Mouse (Mus musculus) v-Abl transformed pro-B cells (cell line): ENCODE data around the gene Unc13b.

Experiments
- in situ Hi-C, 2 experiments: fragments of 400-800 bp; cut with MboI; formaldehyde crosslinking; loops; one replicate each; pipeline ENCODE4 v1.15.1; 2025; ENCODE audit not compliant: unreplicated experiment in 2 of 2

Gene Unc13b

DNA sequence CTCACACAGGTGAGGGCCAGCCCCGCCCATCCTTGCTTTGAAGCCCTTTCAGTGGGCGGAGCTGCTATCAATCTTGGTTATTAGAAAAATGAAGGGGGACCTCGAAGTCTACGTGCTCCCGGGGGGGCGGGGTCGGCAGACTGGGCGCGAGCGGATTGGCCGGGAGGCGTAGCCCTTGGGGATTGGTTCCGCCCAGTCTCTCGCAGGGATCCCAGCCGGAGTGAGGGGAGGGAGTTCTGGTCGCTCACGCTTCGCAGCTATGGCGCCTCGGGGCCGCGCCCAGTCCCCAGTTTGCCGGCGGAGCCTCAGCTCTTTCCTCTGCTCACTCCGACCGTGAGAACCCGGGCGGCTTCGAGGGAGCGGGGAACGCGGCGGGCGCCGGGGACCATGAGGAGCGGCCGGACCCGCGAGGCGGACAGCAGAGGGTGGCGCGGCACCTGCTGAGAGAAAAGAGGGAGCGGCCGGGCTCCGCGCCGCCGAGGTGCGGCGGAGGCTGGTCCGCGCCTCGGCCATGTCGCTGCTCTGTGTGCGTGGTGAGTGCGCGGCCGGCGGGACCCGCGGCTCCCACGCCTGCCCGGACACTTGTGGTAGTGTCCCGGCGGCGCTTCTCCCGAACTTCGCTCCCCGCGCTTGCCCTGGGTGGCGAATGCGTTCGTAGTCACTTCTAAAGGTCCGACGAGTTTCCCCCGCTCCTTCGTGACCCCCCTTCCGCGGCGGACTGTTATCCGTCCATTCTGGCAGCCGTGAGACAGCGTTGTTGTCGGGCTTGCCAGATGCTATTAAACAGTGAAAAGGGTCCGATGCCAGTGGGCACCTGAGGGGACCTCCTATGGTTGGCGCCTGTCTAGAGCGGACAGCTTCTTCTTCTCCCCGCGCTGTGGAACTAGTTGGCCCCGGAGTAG is at the start of gene Unc13b:
TSS of gene Unc13b (plus strand) at position 201 of the 902 bp plus-strand sequence.
- in situ Hi-C loops, result loop anchor here in 1 of 2 experiments (25.0 kb wide), 1 partner anchor 653 kb away; the partner anchor contains the start of genes Olfr70 and Olfr71

DNA sequence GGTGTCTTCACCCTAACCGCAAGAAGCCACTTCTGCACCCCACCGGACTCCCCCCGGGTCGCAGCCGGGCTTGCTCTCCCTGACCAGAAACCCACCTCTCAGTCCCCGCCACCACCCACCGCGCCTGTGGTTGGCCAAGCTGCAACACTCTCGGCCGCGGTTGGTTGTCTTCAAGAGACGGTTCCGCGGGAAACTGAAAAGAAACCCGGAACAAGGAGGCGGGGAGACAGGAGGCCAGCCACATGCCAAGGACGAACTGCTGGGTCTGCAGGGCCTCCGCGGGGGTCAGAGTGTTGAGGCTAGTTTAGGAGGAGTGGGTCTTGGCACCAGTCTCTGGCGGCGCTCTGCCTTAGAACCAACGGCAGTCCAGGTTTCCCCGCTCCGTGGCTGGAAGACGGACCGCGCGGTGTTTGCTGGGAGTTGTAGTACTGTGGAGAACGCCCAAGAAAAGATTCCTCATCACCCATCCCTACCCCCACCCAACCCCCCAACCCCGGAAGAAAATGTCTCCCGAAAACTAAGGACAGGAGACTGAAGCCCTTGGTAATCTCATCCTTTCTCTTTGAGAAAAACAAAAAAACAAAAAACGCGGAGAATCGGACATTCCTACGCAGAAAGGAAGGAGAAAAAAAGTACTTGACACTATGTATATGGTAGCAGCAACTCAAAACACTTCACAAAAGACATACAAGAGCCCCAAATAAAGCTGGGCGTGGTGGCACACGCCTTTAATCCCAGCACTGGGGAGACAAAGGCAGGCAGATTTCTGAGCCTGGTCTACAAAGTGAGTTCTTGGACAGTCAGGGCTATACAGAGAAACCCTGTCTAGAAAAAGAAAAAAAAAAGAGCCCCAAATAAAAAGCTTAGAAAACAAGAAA is 48.4 kb upstream of the Unc13b start, which contains the start of gene Fancg:
TSS of gene Fancg (minus strand) at position 346 of the 878 bp plus-strand sequence.
- in situ Hi-C loops, result no loop called here

DNA sequence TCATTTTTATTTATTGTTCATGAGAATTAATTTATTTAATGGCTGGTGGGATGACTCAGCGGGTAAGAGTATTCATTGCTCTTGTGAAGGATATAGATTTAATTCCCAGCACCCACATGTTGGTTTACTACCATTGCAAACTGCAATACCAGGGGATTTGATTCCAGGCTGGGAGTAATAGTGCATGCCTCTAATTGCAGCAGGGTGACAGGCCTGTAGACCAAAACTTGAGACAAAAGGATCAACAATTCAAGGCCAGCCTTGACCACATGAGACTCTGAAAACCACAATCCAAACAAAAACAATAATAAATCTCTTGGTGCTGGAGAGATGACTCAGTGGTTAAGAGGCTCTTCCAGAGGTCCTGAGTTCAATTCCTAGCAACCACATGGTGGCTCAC is 46.7 kb upstream of the Unc13b start:
- in situ Hi-C loops, result no loop called here

DNA sequence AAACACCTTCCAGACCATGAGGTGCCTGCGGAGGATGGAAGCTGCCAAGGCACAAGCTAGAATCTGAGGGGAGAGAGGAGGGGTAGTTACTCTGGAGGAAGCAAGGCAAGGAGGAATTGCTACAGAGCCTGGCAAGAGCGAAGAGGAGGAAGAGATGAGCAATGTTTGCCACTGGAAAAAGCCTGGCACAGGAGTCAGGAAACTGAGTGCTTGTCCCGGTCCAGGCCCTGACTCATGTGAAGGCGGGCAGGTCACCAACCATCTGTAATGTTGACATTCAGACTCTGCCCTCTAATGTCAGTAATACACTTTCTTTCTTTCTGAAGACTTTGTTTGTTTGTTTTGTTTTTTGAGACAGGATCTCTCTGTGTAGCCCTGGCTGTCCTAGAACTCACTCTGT is 40.6 kb upstream of the Unc13b start:
- in situ Hi-C loops, result no loop called here

DNA sequence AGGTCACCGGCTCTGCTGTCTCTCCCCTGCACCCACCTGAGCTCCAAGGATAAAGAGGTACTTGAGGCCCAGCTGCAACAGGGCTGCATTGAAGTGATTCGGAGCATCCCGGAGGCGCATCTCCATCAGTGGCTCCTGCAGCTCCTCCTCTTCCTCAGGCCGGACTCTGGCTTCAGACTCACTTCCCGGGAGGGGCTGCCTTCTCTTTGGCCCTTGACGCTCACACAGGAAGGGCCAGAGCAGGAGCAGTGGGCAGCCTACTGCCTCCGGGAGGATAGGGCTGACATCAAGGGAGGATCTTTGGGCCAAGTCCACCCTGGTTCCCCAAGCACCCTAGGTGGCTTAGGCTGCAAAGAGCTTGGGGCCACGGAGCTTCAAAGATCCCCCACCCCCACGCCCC is 39.6 kb upstream of the Unc13b start:
- in situ Hi-C loops, result no loop called here

DNA sequence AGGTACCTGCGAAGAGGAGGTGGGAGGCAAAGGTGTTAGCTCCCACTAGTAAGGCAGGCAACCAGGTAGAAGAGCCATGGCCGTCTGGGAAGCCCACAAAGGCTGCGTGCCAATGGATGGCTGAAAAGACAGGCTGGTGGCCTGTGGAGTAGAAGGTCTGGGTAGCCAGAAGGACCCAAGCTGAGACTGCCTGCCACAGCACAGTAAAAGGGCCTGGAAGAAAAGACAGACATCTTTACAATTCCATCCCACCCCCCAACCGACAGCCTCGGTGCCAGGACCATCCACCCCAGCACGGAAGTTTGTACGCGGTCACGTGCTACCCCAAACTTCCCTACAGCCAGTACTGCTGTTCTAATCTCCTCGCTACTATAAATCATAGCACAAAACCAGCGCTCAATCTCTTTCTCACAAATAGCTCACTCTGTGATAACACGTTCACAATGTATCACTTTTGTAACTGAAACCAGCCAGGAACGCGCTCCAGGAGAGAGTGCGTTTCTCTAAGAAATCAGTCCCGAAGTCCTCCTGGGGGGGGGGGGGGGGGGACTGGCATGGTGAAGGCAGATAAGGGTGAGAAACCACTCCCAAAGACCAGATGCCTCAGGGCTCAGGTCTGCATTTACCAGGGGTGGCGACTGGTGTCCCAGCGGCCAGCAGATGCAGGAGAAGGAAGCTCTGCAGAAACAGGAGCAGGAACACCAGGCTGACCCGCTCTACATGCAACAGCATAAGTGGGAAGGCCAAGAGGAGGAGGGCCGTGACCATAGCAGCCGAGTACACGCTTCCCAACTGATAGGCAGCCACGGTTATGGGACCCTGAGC is 38.9 kb upstream of the Unc13b start:
- in situ Hi-C loops, result no loop called here

DNA sequence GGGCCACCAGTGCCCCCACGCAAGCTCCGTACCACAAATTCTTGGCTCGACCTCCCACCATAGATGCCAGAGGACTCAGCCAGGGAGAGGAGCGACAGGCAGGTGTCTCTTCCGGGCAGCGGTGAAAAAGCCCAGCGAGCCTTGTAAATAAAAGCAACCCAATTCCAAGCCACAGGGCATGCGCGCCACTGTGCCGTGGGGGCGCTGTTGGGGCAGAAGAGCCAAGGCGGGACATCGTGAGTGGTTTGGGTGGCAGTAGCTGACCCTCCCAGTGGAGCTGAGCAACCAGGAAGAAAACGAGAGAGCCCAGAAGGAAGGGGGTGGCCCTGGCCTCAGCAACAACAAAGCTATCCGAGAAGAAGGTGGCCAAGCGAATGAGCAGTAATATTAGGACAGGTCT is 37.9 kb upstream of the Unc13b start:
- in situ Hi-C loops, result no loop called here

DNA sequence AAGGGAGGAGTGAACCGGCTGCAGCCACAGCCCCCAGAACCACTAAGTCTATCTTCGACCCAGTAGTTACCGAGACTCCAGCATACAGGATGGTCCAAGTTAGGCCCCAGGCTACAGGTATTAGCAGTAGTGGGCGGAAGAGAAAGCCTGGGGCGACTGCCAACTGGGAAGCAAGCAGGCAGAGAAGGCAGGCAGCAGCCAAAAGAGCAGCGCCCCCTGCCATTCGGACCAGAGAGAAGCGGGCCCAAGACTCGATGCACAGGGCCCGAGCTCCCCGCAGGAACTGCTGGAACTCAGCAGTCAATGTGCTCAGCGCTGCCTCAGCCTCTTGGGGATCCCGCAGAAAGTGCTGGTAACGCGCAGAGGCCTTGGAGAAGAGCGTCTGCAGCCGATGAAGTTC is 37.4 kb upstream of the Unc13b start:
- in situ Hi-C loops, result no loop called here

DNA sequence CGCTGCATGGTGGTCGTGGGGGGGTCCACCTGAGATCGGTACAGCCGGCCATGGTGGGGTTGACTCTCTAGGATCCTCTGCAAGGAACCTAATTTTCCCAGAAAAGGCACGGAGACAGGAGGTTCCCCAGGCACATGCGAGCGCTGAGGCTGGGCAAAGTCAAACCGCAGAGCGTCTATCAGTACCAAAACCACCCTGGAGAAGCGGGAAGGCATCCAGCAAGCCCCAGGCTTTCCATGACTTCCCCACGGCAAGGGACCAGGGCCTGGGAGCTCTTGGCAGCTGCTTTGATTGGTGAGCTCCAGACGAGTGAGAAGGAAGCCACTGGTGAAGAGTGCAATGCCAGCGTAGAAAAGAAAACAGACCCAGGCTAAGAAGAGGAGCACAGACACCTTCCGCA is 34.1 kb upstream of the Unc13b start:
- in situ Hi-C loops, result no loop called here

DNA sequence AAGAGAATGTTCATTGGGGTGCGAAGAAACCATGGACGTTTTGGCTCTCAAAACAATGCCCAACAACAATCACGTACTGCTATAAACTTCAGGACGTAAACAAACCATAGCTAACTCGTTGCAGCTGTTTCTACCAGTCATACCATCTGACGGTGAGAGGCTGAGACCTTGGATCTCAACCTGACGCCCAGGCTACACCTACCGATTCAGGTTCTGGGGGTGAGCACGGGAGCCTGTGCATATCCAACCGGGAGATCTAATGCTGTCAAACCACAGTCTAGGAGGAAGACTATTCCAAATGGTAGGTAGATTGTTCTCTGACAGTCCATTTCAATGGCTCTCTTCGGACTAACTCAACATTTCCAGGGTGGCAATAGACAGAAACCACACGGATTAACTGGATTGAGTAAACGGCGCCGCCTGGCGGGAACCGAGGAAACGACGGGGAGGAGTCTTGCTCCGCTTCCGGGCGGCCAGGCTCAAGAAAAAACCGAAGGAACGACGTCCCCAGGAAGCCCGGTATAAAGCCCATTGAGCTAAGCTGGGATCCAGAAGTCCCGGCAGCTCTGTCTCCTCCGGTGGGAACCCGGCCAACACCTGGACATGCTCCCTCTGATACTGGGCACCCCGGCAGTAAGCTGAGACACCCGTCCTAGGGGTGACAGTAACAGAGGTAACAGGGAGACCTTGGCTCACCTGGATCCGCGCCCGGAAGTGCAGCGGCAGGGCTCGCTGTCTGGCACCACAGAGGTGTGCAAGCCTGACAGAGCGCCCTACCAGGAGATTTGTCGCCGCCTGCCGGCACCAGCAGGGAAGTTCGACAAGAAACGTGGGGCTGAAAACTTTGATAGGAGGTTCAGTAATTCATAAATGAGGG is 33.4 kb upstream of the Unc13b start, which contains the start of gene Pigo:
TSS of gene Pigo (minus strand) at position 736 of the 877 bp plus-strand sequence.
- in situ Hi-C loops, result no loop called here

DNA sequence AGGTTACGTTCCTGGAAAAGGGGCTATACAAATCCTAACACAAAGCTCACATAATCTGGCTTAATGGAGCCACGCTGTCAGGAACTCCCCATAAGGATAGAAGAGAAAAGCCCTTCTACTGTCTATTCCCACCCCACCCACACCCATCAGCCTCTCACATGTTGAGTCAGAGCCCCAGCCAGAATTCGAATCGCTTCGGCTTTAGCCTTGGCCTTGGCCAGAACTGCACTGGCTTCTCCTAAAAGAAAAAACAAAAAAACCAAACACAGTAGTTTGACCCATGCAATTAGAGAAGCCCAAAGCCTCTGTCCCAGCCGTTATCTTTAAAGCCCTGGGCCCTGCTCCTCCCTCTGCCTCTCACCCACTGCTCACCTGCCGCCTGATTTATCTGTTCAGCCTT is 29.6 kb upstream of the Unc13b start:
- in situ Hi-C loops, result no loop called here

DNA sequence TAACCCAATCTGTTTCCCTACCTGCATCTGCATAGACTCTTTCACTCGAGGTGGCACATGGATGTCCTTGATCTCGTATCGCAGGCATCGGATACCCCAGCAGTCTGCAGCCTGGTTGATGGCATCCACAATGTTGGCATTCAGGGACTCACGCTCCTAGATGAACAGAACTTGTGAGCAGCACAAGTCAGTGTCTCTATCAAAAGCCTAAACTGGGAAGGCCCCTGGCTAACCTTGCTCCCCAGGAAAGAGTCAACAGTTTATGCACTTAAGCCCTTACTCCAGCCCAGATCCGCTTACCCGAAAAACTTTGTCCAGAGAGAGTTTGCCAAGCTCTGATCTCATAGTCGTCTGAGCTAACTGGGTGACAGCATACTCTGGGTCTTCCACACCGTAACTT is 29.0 kb upstream of the Unc13b start:
- in situ Hi-C loops, result no loop called here

DNA sequence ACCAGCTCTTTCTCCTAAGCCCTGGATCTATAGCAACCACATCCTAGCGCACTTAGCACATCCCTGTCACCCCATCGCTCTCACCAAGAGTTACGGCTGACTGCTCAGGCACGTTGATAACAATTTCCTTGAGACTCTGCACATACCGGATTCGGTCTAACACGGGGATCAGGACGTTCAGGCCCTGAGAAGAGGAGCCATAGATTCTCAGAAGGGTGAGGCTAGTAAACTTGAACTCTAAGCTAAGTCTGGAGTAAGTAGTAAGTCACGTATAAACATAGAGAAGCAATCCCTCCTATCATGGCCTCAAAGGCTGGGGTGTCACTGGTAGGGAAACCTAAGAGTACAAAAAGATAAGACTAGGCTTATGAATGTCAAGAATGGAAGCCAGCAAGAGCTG is 28.4 kb upstream of the Unc13b start:
- in situ Hi-C loops, result no loop called here

DNA sequence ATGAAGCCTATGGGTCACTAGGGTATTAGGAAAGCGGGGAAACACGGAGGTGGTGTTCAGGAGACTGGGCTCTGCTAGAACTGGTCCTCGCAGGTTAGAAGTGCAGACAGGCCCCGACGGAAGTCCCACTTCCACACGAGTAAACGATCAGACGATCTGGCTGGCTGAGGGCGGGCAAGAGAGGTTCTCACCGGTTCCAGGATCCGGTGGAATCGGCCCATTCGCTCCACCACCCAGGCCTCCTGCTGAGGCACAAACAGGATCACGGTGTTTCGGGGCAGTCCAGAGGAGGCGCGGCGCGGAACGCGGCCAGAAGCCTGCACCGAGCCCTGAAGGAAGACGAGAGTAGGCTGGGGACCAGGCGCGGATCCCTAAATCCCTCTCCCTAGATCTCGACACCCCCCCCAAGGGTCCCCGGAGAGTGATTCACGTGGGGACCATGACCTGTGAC is 27.9 kb upstream of the Unc13b start:
- in situ Hi-C loops, result no loop called here

DNA sequence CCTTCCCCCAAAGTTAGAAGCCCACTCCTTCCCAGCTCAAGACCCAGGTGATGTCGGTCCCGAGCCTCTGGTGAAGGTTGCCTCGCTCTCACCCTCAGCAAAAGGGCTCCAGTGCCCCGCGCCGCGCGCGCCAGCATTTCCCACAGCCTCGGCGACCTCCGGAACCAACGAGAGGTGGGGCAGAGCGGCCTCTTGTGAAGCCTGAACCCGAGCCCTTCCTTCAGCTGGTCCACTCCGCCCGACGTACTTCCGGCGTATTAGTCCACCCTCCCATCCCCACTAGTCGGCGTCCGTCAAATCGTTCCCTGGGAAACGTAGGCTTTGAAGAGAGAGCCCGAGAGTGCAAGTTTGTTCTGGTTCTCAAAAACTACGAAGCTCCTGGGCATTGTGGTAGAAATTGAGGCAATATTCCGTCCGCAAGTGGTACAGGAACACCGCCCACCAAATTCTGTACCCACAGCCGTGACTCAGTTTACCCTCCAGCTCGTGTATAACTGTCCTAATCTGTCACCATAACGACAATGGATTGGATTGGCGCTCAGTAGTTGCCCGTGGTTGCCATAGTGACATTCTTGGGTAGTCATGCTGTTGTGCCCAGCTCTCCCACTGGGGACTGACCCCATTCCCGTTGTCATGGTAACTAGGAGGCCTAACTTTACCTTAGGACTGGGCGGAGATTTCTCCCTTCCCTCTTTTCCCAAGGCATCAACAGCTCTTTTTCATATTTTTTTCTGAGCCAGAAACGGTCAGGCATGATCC is 27.3 kb upstream of the Unc13b start, which contains the start of gene Stoml2:
TSS of gene Stoml2 (minus strand) at position 474 of the 759 bp plus-strand sequence.
- in situ Hi-C loops, result no loop called here

DNA sequence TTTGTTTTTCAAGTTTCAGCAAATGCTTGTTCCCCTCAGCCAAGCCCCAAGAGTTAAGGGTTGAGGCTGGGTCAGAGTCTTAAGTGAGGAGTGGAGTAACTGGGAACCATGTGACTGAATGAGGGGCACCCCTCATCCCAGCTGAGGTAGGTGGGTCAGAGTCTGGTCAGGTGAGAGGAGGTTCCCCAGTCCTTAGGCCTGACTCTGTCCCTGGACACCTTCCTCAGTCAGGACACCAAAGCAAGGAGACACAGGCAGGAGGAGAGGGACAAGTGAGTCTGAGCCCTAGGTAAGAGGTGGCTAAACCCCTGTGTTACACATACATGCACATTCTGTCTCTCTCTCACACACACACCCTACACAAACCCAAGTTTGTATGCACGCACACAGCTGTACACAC is 26.3 kb upstream of the Unc13b start:
- in situ Hi-C loops, result no loop called here

DNA sequence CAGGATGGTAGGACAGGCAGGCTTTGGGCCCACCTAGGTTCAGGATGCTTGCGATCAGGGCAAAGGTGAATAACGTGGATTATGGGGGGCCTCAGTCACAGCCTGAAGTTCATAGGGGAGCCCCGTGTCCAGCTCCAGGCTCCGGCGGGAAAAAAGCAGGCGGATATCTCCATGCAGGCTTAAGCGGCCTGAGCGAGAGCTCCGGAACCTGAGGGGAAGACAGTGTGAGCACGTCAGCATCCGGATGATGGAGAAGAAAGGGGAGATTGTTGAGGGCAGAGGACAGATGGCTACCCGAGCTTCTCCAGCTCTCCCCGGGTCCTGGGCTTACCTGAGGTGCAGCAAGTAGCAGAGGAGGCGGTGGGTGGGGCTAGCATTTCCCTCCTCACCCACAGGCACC is 25.3 kb upstream of the Unc13b start:
- in situ Hi-C loops, result no loop called here

DNA sequence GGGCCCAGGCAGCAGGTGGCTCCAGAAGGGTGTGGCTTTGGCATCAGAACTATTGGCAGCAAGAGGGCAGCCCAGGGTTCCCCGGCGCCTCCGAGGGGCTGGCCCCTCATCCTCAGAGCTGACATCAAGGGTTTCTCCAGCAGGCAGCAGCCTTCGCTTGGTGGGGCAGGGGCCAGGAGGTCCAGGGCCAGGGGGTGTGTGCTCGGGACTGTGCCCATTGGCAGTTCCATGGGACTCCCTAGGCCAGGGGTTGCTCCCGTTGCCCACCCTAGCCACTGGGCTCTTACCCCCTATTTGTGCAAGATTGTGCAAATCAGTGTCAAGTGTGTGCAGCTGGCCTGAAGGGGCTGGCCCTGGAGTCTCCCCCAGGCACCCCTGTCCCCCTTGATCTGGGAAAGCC is 22.9 kb upstream of the Unc13b start:
- in situ Hi-C loops, result no loop called here

DNA sequence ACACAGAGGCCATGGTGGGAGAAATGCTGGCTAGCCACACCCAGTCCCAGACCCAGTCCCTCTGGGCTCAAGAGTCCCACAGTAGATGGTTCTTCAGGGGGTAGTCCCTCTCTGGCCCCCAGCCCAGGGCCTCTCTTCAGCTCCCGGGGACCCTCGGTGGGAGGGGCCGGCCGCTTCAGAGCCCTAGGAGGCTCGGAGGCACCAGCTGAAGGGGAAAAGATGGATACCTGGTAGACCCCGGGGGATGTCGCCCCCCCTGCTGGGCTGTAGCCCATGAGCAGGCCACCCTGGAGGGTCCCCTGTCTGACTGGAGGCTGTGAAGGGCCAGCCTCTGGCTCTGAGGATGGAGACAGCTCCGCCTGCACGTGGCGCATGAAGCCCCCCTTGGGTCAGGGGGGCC is 22.4 kb upstream of the Unc13b start:
- in situ Hi-C loops, result no loop called here
